Mouse (Mus musculus) hematopoietic stem cell, adult 5-6 weeks (primary cell): ENCODE measurements around the gene Med22. TPM values are rescaled to one million over a fixed set of nuclear protein-coding genes. Genes with fewer than 3 reads are reported as not detected.
A peak's percentile ranks its signal among the peaks of the same experiment; 100 is the strongest.

ENCODE experiments used
- ATAC-seq, 2 experiments: fragments of 125-278 bp in 1 of 2; replicated peaks in 1 of 2; 2 replicates each; pipeline ENCODE4 v1.8.0; 2016 to 2017; ENCODE audit warnings: inconsistent platforms in 2 of 2, mild to moderate bottlenecking in 2 of 2, moderate number of reproducible peaks in 2 of 2, low read depth in 1 of 2, moderate TSS enrichment in 1 of 2; ENCODE audit not compliant: low FRiP score in 2 of 2, poor library complexity in 2 of 2, severe bottlenecking in 2 of 2, insufficient read depth in 1 of 2, low TSS enrichment in 1 of 2
- total RNA-seq: library from RNA; stranded (forward); fragments of 172-1452, 232-1000 nt; gene quantifications from 2 replicates; pipeline ENCODE4 v1.2.3, GENCODE M21; 2017

The Med22 gene
- total RNA-seq, 1 experiment from 2014 or later, result 22.1 TPM

- ATAC-seq, result no peak
Observed at GRCm38 (mm10) chr2:26921784-26922183, 11.3 kb upstream of the Med22 start.

GRCm38 (mm10) chr2:26920190-26920855 is 9.8 kb upstream of the Med22 start:
- ATAC-seq, result no peak

GRCm38 (mm10) chr2:26919684-26920083 is 9.2 kb upstream of the Med22 start:
- no peak for ATAC-seq

- 0 out of 4 replicates have a peak, but pooled peaks of 1 of the 2 experiments have one; percentile 1 for ATAC-seq
Observed at GRCm38 (mm10) chr2:26916738-26917137, 6.3 kb upstream of the Med22 start.

GRCm38 (mm10) chr2:26915927-26916728 is 5.7 kb upstream of the Med22 start, which contains the start of the genes Surf2 and Surf1:
Gene Surf2 (plus strand): TSS chr2:26916367.
Gene Surf1 (minus strand): TSS chr2:26916530.
- ATAC-seq, result peak; percentile 85 to 89

GRCm38 (mm10) chr2:26914148-26914941 is 3.9 kb upstream of the Med22 start:
- no peak for ATAC-seq

GRCm38 (mm10) chr2:26913416-26914147 is 3.1 kb upstream of the Med22 start:
- ATAC-seq, result no peak

- ATAC-seq, result no peak
Observed at GRCm38 (mm10) chr2:26912253-26912770, 1.8 kb upstream of the Med22 start.

- ATAC-seq, result 0 out of 4 replicates have a peak, but pooled peaks of 1 of the 2 experiments have one; percentile 30
Observed at GRCm38 (mm10) chr2:26910994-26911765, 703 bp upstream of the Med22 start.

- no peak for ATAC-seq
Observed at GRCm38 (mm10) chr2:26909387-26909784, 1.1 kb downstream of the Med22 start.

- ATAC-seq, result no peak
Observed at GRCm38 (mm10) chr2:26908710-26909386, 1.6 kb downstream of the Med22 start.

GRCm38 (mm10) chr2:26907109-26907508 is 3.4 kb downstream of the Med22 start:
- ATAC-seq, result no peak

- no peak for ATAC-seq
Observed at GRCm38 (mm10) chr2:26906431-26906830, 4.0 kb downstream of the Med22 start.

- ATAC-seq, result no peak
Observed at GRCm38 (mm10) chr2:26905936-26906335, 4.5 kb downstream of the Med22 start.

GRCm38 (mm10) chr2:26903311-26903710 is 7.2 kb downstream of the Med22 start:
- no peak for ATAC-seq
